21 mouse cellular contexts compared by ENCODE assay signal in genomic region chr8:72301497-72301896, GRCm38 (mm10). TPM values are rescaled to one million over a fixed set of nuclear protein-coding genes. Genes with fewer than 3 reads are reported as not detected.
A peak's percentile ranks its signal among the peaks of the same experiment; 100 is the strongest.
DNase-seq lines count a peak whose midpoint lies in the region; ATAC-seq and TF ChIP-seq lines count a peak whose summit lies in the region.
"Had no signal": no experiment of that assay in that cellular context is flagged by ENCODE, and none has a peak within 500 bp of the region (broad histone marks: within the 10 kb centered on the region; RNA-seq: fewer than 3 reads in every experiment).

No protein-coding gene starts in this region.

- 0 out of 2 replicates have a peak, but pooled peaks have one; percentile 43 for ATAC-seq in kidney, embryonic 16.5 days (ENCODE audit: low FRiP score, low TSS enrichment)
- peak; percentile 71 for ATAC-seq in Patski
- ATAC-seq: forebrain, embryonic 13.5 days; forebrain, embryonic 15.5 days; forebrain, postnatal 0 days had no signal

- no peaks in the 10 kb centered on the region for H3K79me2 ChIP-seq in heart, adult 2 months (replicated peaks; ENCODE audit: control insufficient read depth, insufficient read depth, low read length)

- no peak for TF ChIP-seq EP300 in heart, adult 2 months (IDR thresholded peaks at IDR 0.05; ENCODE audit: insufficient read depth, low read depth, low read length)

- peak overlapping the region; percentile 77 for H3K27ac ChIP-seq in heart, adult 2 months
- H3K27ac ChIP-seq in kidney, embryonic 16.5 days (ENCODE audit: low read length): no peak overlapping the region
- H3K27ac ChIP-seq: embryonic facial prominence, embryonic 10.5 days; embryonic facial prominence, embryonic 12.5 days; forebrain, embryonic 13.5 days; forebrain, embryonic 15.5 days had no signal

- H3K4me3 ChIP-seq in heart, adult 2 months: no peak overlapping the region
- no peak overlapping the region for H3K4me3 ChIP-seq in kidney, embryonic 16.5 days (ENCODE audit: low read length)
- H3K4me3 ChIP-seq: embryonic facial prominence, embryonic 10.5 days; embryonic facial prominence, embryonic 12.5 days; forebrain, embryonic 13.5 days; forebrain, embryonic 15.5 days had no signal

- intact Hi-C loops in heart, adult 2 months (cut with DNase I): no loop called here

- in situ Hi-C loops in Patski (cut with MboI; ENCODE audit: low pct_unique_long_range_greater_than_20kb): no loop called here

- no peaks in the 10 kb centered on the region for H3K27me3 ChIP-seq in heart, adult 2 months (ENCODE audit: control insufficient read depth, insufficient read depth, low read length)
- no peaks in the 10 kb centered on the region for H3K27me3 ChIP-seq in kidney, embryonic 16.5 days (ENCODE audit: insufficient read depth, low read length)
- H3K27me3 ChIP-seq in Patski: no peaks in the 10 kb centered on the region
- H3K27me3 ChIP-seq: embryonic facial prominence, embryonic 12.5 days; forebrain, embryonic 13.5 days; forebrain, embryonic 15.5 days had no signal

- TF ChIP-seq CTCF in heart, adult 2 months (IDR thresholded peaks at IDR 0.05): no peak
- no peak for TF ChIP-seq CTCF in Patski (IDR thresholded peaks at IDR 0.05)

- 90% methylated on average over 5 of the region's 5 CpGs for WGBS in heart, adult 2 months
- 55% methylated on average over 5 of the region's 5 CpGs for WGBS in kidney, embryonic 16.5 days

- no peaks in the 10 kb centered on the region for H3K36me3 ChIP-seq in heart, adult 2 months (ENCODE audit: control insufficient read depth, insufficient read depth, low read length)
- H3K36me3 ChIP-seq in kidney, embryonic 16.5 days (ENCODE audit: insufficient read depth, low read length): no peaks in the 10 kb centered on the region
- H3K36me3 ChIP-seq: embryonic facial prominence, embryonic 10.5 days; embryonic facial prominence, embryonic 12.5 days; forebrain, embryonic 15.5 days; G1E had no signal

- POLR2A ChIA-PET in Patski (lab: Charles Lee): no interaction called here

- H3K4me2 ChIP-seq in kidney, embryonic 16.5 days (replicated peaks; ENCODE audit: low read depth, low read length): no peak overlapping the region
- H3K4me2 ChIP-seq: embryonic facial prominence, embryonic 12.5 days; forebrain, embryonic 13.5 days; forebrain, embryonic 15.5 days had no signal

- CTCF ChIA-PET in Patski (lab: Charles Lee): interaction anchor here (1.4 kb wide), 1 partner anchor 10 kb away, joined by 5 read pairs; no protein-coding TSS in a partner anchor

- H3K4me1 ChIP-seq in heart, adult 2 months (ENCODE audit: control insufficient read depth, insufficient read depth, low read length): peaks cover 17% of the 10 kb centered on the region
- no peaks in the 10 kb centered on the region; the same call in 1 of the 2 replicates for H3K4me1 ChIP-seq in kidney, embryonic 16.5 days (ENCODE audit: insufficient read depth, low read length)
- H3K4me1 ChIP-seq: embryonic facial prominence, embryonic 10.5 days; embryonic facial prominence, embryonic 12.5 days; forebrain, embryonic 13.5 days; forebrain, embryonic 15.5 days had no signal

- no peaks in the 10 kb centered on the region for H3K9me3 ChIP-seq in kidney, embryonic 16.5 days (ENCODE audit: low read length)
- H3K9me3 ChIP-seq: embryonic facial prominence, embryonic 10.5 days; embryonic facial prominence, embryonic 12.5 days; forebrain, embryonic 13.5 days; forebrain, embryonic 15.5 days; G1E had no signal

- no peak overlapping the region for H3K9ac ChIP-seq in heart, adult 2 months (ENCODE audit: low read depth, low read length)
- H3K9ac ChIP-seq in kidney, embryonic 16.5 days (replicated peaks; ENCODE audit: low read length): no peak overlapping the region
- H3K9ac ChIP-seq: embryonic facial prominence, embryonic 12.5 days; forebrain, embryonic 13.5 days; forebrain, embryonic 15.5 days; forebrain, postnatal 0 days had no signal

- no peak for DNase-seq in heart, adult 2 months
- no peak for DNase-seq in heart, adult 8-10 months (ENCODE audit: low spot score)
- no peak for DNase-seq in kidney, adult 11 months
- no peak for DNase-seq in Patski (ENCODE audit: low read depth, low spot score)
- no peak for DNase-seq in thymus, postnatal 25 days
- no peak for DNase-seq in spleen, adult 18-20 months
- DNase-seq: adrenal gland, adult 2 months; adrenal gland, postnatal 10 days; adrenal gland, postnatal 25 days; cerebellum, adult 11-12 months; cerebellum, adult 2 months; cerebellum, adult 9-10 months; cerebellum, postnatal 10 days; cerebellum, postnatal 25 days; forebrain, postnatal 0 days had no signal

- TF ChIP-seq POLR2A in heart, adult 2 months (IDR thresholded peaks at IDR 0.05; ENCODE audit: insufficient read depth, low read depth, low read length): no peak

RNA-seq across cellular contexts. Expression of gene Gm10282, which starts 3.6 kb away (rescaled TPM):
- 1 to 10 TPM; 6.7 to 8.5 TPM for total RNA-seq in heart, adult 2 months (2021)
- polyA plus RNA-seq in heart, adult 2 months (2012; rRNA removed): 1.1 and 2.9 TPM in 2 replicates
- 1 to 10 TPM; 5.4 to 8.3 (median 7.5) TPM for total RNA-seq in heart, adult 8-10 months (2022)
- polyA plus RNA-seq in kidney, embryonic 16.5 days (2015; fragmentation: Nextera tagmentation; extraction: Ambion mirVana): 30.6 and 40.7 TPM in 2 replicates
- polyA plus RNA-seq in Patski (2021): 28.0 TPM

RNA-seq across cellular contexts. Expression of gene Klf2, which starts 17.3 kb away (rescaled TPM):
- 10 to 100 TPM; 76.0 to 92.7 TPM for total RNA-seq in heart, adult 2 months (2021)
- polyA plus RNA-seq in heart, adult 2 months (2012; rRNA removed): 21.1 and 42.6 TPM in 2 replicates
- 10 to 100 TPM; 40.3 to 74.6 (median 52.7) TPM for total RNA-seq in heart, adult 8-10 months (2022)
- polyA plus RNA-seq in kidney, embryonic 16.5 days (2015; fragmentation: Nextera tagmentation; extraction: Ambion mirVana): 10.1 and 10.4 TPM in 2 replicates
- 6.7 TPM for polyA plus RNA-seq in Patski (2021)
